Mouse (Mus musculus): Measurements from ENCODE around the gene Timm17b.

Gene Timm17b

DNA sequence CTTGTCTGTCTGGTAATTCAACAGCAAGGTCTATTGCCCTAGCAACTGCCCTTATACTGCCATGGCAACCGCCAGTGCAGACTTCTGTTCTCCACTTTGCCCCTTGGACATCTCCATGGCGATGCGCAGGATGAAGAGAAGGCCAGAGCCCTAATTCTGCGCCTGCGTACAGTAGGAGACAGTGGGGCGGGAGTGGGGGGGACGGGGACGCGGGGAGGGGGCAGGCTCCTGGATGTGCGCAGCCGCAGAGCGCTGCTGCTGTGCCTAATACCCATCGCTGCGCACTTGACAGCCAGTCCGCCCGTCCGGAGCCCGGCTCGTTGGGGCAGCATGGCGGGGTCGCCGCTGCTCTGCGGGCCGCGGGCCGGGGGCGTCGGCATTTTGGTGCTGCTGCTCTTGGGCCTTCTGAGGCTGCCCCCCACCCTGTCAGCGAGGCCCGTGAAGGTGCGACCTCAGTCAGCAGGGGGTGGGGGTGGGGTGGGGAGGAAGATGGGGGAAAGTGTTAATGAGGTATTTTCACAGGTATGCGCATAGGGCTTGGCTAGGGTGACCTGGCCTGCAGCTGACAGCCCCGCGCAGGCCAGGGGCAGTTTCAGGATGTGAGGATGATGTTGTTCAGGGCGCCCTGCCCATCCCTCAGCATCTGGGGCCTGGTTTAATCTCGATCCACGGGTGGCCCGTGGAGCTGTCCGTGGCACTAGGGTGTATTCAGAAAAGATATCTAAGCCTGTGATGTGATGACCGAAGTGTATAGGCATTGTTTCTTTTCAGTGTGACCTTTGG lies 20.6 kb downstream of the Timm17b start, which contains the start of gene Pcsk1n:
Pcsk1n (plus strand) TSS at position 222 of the 783 bp plus-strand sequence.
- no peak for DNase-seq (ENCODE audit: low spot score in 2 of 2)

DNA sequence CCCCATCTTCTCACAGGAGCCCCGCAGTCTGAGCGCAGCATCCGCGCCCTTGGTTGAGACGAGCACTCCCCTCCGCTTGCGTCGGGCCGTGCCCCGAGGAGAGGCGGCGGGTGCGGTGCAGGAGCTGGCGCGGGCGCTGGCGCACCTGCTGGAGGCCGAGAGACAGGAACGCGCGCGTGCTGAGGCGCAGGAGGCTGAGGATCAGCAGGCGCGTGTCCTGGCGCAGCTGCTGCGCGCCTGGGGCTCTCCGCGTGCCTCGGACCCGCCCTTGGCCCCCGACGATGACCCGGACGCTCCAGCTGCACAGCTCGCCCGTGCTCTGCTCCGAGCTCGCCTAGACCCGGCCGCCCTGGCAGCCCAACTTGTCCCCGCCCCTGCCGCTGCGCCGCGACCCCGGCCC lies 22.9 kb downstream of the Timm17b start:
- no peak for DNase-seq (ENCODE audit: low spot score in 2 of 2)

- DNase-seq (ENCODE audit: low spot score in 2 of 2), result no peak
These were observed 27.1 kb downstream of the Timm17b start for GRCm38 (mm10) chrX:7926266-7926665.

DNA sequence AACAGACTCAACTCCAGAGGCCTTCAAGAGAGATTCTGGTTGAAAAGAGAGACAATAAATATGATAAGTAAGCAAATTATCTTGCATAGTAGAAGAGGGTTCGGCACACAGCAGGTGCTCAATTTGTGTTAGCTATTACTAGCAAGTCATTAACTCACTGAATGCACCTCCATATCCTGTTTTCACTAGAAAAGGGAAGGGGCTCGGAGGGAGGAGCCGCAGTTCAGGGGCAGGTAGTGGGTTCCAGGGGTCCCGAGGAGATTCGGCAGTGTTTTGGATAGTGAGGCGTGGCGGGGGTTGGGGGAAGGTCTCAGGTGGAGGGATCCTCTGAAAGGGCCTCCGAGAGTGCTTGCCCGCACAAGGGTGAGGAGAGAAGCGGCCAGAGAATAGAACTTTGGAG lies 28.0 kb downstream of the Timm17b start:
- DNase-seq (ENCODE audit: low spot score in 2 of 2), result no peak

- no peak for DNase-seq (ENCODE audit: low spot score in 2 of 2)
These were observed 29.2 kb downstream of the Timm17b start, which contains the start of gene Eras for GRCm38 (mm10) chrX:7928270-7928790. Gene Eras, minus strand, starts transcription at chrX:7928607.

DNA sequence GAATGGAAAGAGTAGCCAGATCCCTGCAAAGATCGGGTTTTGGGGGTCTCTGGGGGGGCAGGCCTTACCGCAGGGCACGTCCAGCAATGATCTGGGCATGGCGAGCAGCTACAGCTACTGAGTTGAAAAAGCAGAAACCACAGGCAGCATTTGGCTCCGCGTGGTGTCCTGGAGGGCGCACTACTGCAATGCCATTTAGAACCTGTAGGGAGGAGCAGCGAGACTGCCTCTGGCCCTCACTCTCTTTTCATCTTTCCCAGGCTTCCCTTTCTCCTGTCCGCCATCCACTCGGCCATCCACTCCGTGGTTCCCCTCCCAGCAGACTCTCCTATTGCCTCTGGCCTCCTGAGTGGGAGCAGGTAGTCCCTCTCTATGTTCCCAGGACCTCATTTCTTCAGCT lies 37.7 kb downstream of the Timm17b start:
- no peak for DNase-seq (ENCODE audit: low spot score in 2 of 2)

DNA sequence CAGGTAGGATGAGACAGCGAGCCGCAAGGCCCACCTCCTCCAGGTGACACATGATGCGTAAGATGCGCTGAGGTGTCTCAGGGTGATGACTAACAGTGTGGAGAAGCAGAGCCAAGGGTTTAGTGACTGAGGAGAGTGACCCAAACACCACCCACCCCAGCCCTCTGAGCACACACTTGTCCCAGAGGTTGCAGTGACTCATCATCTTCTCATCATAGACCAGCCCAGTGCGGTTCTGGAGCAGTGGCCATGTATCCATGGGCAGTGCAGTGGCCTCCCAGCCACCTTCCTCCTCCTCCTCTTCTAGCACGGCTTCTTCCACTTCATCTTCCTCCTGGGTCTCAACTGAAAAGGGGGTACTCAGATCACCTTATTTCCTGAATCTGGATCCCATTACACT lies 38.5 kb downstream of the Timm17b start:
- DNase-seq (ENCODE audit: low spot score in 2 of 2), result no peak

DNA sequence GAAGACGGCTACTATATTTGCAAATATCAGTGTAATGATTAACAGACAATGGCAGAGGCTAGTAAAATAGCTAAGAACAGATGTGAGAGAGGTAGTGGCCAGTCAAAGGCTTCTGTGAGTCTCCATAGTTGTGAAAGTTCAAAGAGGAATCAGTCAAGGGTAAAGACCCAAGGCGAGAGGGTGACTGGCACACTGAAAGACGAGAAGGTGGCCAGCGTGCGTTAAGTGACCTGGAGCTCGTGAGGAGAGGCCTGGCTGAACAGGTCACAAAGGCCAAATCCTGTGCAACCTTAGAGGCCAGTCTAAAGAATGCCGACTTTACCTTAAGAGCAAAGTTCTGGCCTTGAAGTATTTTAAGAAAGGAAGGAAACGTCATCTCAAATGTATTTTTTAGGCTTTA lies 46.5 kb downstream of the Timm17b start:
- DNase-seq (ENCODE audit: low spot score in 2 of 2), result no peak

GRCm38 (mm10) chrX:7947108-7947899 lies 48.1 kb downstream of the Timm17b start, which contains the start of gene Hdac6:
Gene Hdac6, minus strand, starts transcription at chrX:7947889.
- no peak for DNase-seq (ENCODE audit: low spot score in 2 of 2)

GRCm38 (mm10) chrX:7947900-7948492 lies 48.8 kb downstream of the Timm17b start:
- DNase-seq (ENCODE audit: low spot score in 2 of 2), result peak; percentile 81 to 89

DNA sequence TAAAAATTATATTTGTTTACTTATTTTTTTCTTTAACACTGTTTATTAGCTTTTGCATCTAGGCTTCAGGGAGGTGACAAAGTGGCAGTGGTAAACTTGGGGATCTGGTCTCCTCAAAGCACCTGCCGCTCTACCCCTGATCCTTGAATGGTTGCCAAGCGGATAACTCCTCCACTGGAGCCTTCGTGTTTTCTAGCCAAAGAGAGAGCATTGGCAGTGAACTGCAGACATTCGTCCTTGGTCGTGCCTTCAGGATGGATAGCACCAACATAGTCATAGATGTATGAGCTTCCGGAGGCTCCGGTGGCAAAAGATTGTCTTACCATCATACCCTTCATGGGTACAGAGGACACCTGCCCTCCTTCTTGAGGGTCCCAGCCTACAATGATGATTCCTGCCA lies 50.9 kb downstream of the Timm17b start:
- no peak for DNase-seq (ENCODE audit: low spot score in 2 of 2)
